Mouse (Mus musculus) megakaryocyte progenitor cell, adult 5-6 weeks (primary cell): Measurements from ENCODE around the gene Rnf145. TPM values are rescaled to one million over a fixed set of nuclear protein-coding genes. Genes with fewer than 3 reads are reported as not detected.
"Not testable (repeated sequence)": the region's sequence is repeated elsewhere in the genome, so short reads cannot be mapped to it uniquely, and the experiment has no call there.

ENCODE experiments used
- ATAC-seq: replicated peaks from 2 replicates; pipeline ENCODE4 v1.8.0; 2016; ENCODE audit warnings: mild to moderate bottlenecking, moderate TSS enrichment, inconsistent platforms; ENCODE audit not compliant: poor library complexity
- total RNA-seq, 2 experiments: library from RNA; stranded (forward) in 1 of 2; stranded (reverse) in 1 of 2; fragments of 157-497, 149-512 nt in 1 of 2; fragments of 200-1000 nt in 1 of 2; gene quantifications; 2 replicates each; pipeline versions ENCODE4 v1.2.3 to v1.2.4; 2015 to 2017

Gene Rnf145
- total RNA-seq, 2 experiments from 2014 or later: 18.9 to 20.7 TPM

GRCm38 (mm10) chr11:44560396-44560795, 41.6 kb downstream of the Rnf145 start:
- no peak for ATAC-seq

GRCm38 (mm10) chr11:44561476-44562015, 42.8 kb downstream of the Rnf145 start:
- ATAC-seq: no peak

- no peak for ATAC-seq
Observed at GRCm38 (mm10) chr11:44562389-44563135, 43.8 kb downstream of the Rnf145 start.

- no peak for ATAC-seq
Observed at GRCm38 (mm10) chr11:44564245-44564864, 45.6 kb downstream of the Rnf145 start.

- no peak for ATAC-seq
Observed at GRCm38 (mm10) chr11:44564940-44565339, 46.2 kb downstream of the Rnf145 start.

- not testable (repeated sequence) for ATAC-seq
Observed at GRCm38 (mm10) chr11:44570336-44570735, 51.6 kb downstream of the Rnf145 start.

GRCm38 (mm10) chr11:44572781-44573180, 54.0 kb downstream of the Rnf145 start:
- no peak for ATAC-seq

GRCm38 (mm10) chr11:44573396-44573795, 54.6 kb downstream of the Rnf145 start:
- no peak for ATAC-seq

- ATAC-seq: no peak
Observed at GRCm38 (mm10) chr11:44574391-44574790, 55.6 kb downstream of the Rnf145 start.

GRCm38 (mm10) chr11:44574820-44575219, 56.1 kb downstream of the Rnf145 start:
- ATAC-seq: no peak

GRCm38 (mm10) chr11:44577911-44578310, 59.1 kb downstream of the Rnf145 start:
- no peak for ATAC-seq

GRCm38 (mm10) chr11:44581277-44581683, 62.5 kb downstream of the Rnf145 start:
- peak; percentile 90 for ATAC-seq

- ATAC-seq: peak; percentile 84
Observed at GRCm38 (mm10) chr11:44586047-44586696, 67.4 kb downstream of the Rnf145 start.

GRCm38 (mm10) chr11:44593016-44593415, 74.3 kb downstream of the Rnf145 start:
- no peak for ATAC-seq

- ATAC-seq: no peak
Observed at GRCm38 (mm10) chr11:44594768-44595167, 76.0 kb downstream of the Rnf145 start.

GRCm38 (mm10) chr11:44606881-44607280, 88.1 kb downstream of the Rnf145 start:
- peak; percentile 70 for ATAC-seq

- ATAC-seq: no peak
Observed at GRCm38 (mm10) chr11:44608646-44609045, 89.9 kb downstream of the Rnf145 start.

GRCm38 (mm10) chr11:44610971-44611781, 92.4 kb downstream of the Rnf145 start:
- ATAC-seq: peak; percentile 86

GRCm38 (mm10) chr11:44612156-44612555, 93.4 kb downstream of the Rnf145 start:
- ATAC-seq: no peak

GRCm38 (mm10) chr11:44612681-44613410, 94.1 kb downstream of the Rnf145 start:
- ATAC-seq: no peak
